Mouse (Mus musculus) liver, postnatal 0 days (tissue): ENCODE data around the gene Gm45618. TPM values are rescaled to one million over a fixed set of nuclear protein-coding genes. Genes with fewer than 3 reads are reported as not detected.
A peak's percentile ranks its signal among the peaks of the same experiment; 100 is the strongest.
"Not testable (repeated sequence)": the region's sequence is repeated elsewhere in the genome, so short reads cannot be mapped to it uniquely, and the experiment has no call there.

Source experiments
- ATAC-seq: fragments of 200-750 bp; cut with Nextera tagmentation; 2 replicates; pipeline ENCODE4 v1.8.0; 2017; ENCODE audit warnings: mild to moderate bottlenecking, moderate library complexity
- DNase-seq: peaks from one replicate; pipeline ENCODE4 v3.0.0-alpha.2; 2016
- H3K27ac ChIP-seq: fragments of 300-500 bp; sonication (generic); 2 replicates; pipeline ENCODE4 v1.5.1; 2014; ENCODE audit warnings: antibody characterized with exemption, moderate library complexity, mild to moderate bottlenecking, low read depth
- H3K27me3 ChIP-seq: fragments of 300-500 bp; sonication (generic); 2 replicates; pipeline ENCODE4 v1.6.1; 2014; ENCODE audit warnings: low read length, control low read depth, mixed read lengths; ENCODE audit not compliant: insufficient read depth
- H3K36me3 ChIP-seq: fragments of 300-500 bp; sonication (generic); replicated peaks from 2 replicates; pipeline ENCODE4 v1.6.1; 2014; ENCODE audit warnings: mild to moderate bottlenecking, control low read depth, low read length, moderate library complexity, mixed read lengths; ENCODE audit not compliant: insufficient read depth
- H3K4me1 ChIP-seq: fragments of 300-500 bp; sonication (generic); 2 replicates; pipeline ENCODE4 v1.6.1; 2014; ENCODE audit warnings: antibody characterized with exemption, mild to moderate bottlenecking, control low read depth; ENCODE audit not compliant: insufficient read depth
- H3K4me2 ChIP-seq: fragments of 300-500 bp; sonication (generic); 2 replicates; pipeline ENCODE4 v1.6.1; 2014; ENCODE audit warnings: low read depth, mild to moderate bottlenecking, low read length, moderate library complexity, mixed read lengths
- H3K4me3 ChIP-seq: fragments of 300-500 bp; sonication (generic); 2 replicates; pipeline ENCODE4 v1.5.1; 2014; ENCODE audit warnings: low read depth, low read length
- H3K9ac ChIP-seq: fragments of 300-500 bp; sonication (generic); replicated peaks from 2 replicates; pipeline ENCODE4 v1.6.1; 2014; ENCODE audit warnings: mild to moderate bottlenecking, moderate library complexity
- H3K9me3 ChIP-seq: fragments of 300-500 bp; sonication (generic); 2 replicates; pipeline ENCODE4 v1.6.1; 2016; ENCODE audit warnings: mild to moderate bottlenecking, control low read depth, low read length, mixed read lengths
- CTCF ChIP-seq: sonication (generic); IDR thresholded peaks from 2 replicates; pipeline ENCODE4 v1.5.1; 2016; ENCODE audit warnings: antibody characterized with exemption, low read depth
- EP300 ChIP-seq: IDR thresholded peaks from 2 replicates; pipeline ENCODE4 v1.6.1; 2016; ENCODE audit warnings: antibody characterized with exemption, low read depth, mild to moderate bottlenecking
- WGBS: fragments of 180-500 bp; shearing (Covaris S2); extraction: QIAGEN DNeasy Blood & Tissue Kit; methylation state at CpG from one replicate; pipeline ENCODE4 v1.1.7; 2014; ENCODE audit not compliant: insufficient replicate concordance; 5-methylcytosine and 5-hydroxymethylcytosine counted together
- polyA plus RNA-seq: library from polyadenylated mRNA; unstranded; fragments of >200 nt; fragmentation: Nextera tagmentation; extraction: Ambion mirVana; gene quantifications from 2 replicates; pipeline ENCODE4 v1.2.1, GENCODE M21; 2015

Gm45618 gene
- polyA plus RNA-seq: not detected in 2 replicates

DNA sequence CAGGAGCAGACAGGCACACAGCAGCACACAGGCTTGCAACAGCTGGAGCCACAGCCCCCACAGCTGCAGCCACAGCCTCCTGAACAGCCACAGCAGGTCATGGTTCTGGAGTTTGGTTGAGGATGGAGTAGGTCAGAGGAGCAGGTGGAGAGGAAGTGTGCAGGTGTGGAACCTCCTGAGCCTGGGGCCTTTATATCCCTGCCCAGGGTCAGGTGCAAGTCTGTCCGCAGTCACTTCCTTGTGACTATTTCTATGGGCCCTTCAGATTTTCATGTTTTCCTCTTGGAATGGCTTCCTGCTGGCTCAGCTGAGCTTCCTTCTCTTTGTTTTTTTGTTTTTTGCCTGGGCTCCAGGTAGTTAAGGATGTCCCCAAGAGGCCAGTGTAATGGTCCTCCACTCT, at the start of gene Gm45618:
TSS of gene Gm45618 (minus strand) at position 101 of the 400 bp plus-strand sequence.
- not testable (repeated sequence) for H3K4me3 ChIP-seq, H3K4me2 ChIP-seq, H3K27ac ChIP-seq, DNase-seq, H3K9ac ChIP-seq, H3K36me3 ChIP-seq, ATAC-seq, H3K4me1 ChIP-seq, H3K9me3 ChIP-seq, H3K27me3 ChIP-seq
- 95% methylated on average over 1 of the region's 1 CpGs for WGBS

DNA sequence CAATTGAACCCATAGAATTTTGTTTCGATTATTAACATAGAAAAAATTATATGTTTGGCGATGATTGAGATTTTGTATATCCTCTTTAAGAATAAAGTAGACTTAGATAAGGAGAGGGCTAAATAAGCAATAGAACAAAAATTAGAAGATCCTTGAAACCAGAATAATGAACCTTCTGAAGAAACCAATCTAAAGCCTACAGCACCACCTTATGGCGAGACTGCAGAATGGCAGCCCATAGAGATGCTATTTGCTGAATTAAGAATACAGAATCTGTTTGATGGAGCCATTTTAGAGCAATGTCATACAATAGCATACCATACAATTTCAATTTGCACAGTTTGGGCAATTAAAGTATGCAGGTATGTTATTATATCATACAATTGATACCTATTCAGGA, 49.3 kb upstream of the Gm45618 start:
- peak; percentile 71 for TF ChIP-seq CTCF
- no peak for TF ChIP-seq EP300
- Histone ChIP-seq H3K9me3 (no peaks in the 10 kb centered on the region), H3K4me1 (no peaks in the 10 kb centered on the region), H3K4me3 (no peak overlapping the region), H3K36me3 (no peaks in the 10 kb centered on the region), H3K27me3 (no peaks in the 10 kb centered on the region), H3K9ac (no peak overlapping the region), H3K4me2 (no peak overlapping the region), H3K27ac (no peak overlapping the region)
- ATAC-seq (no peak), DNase-seq (no peak)
- 46% methylated on average over 3 of the region's 3 CpGs for WGBS

DNA sequence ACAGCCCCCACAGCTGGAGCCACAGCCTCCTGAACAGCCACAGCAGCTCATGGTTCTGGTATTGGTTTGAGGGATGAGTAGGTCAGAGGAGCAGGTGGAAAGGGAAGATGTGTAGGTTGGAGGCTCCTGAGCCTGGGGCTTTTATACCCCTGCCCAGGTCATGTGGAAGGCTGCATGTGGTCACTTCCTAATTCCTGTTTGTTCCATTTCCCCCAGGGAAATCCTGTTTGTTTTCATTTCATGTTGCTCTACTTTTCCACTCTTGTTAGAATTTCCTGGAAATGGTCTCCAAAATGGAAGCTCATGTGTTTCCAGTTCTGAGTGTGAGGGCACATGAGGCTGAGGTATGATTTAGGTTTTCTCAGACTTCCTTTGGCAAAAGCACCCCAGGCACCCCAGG, 45.1 kb upstream of the Gm45618 start, which contains the start of gene Gm4553:
TSS of gene Gm4553 (minus strand) at position 101 of the 400 bp plus-strand sequence.
- H3K27ac ChIP-seq, DNase-seq, H3K4me3 ChIP-seq, H3K9ac ChIP-seq, H3K9me3 ChIP-seq, H3K4me2 ChIP-seq, H3K27me3 ChIP-seq, H3K4me1 ChIP-seq, H3K36me3 ChIP-seq, ATAC-seq: not testable (repeated sequence)

DNA sequence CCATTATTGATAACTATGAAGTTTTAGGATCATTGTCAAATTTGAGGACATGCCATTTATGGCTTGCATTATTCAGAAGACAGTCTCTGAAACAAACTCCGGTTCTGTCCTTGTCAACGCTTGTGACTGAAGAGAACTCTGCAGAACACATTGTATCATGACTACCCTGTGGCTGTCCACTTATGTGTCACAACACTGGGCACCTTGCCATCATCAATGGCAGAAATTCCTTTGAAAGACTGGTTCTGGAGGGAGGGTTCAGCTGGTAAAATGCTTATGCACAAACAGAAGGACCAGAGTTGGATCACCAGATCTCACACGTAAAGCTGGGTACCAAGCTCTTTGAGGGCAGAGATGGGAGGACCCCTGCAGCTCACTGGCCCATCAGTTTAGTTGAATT, 38.8 kb upstream of the Gm45618 start:
- no peak overlapping the region for H3K4me2 ChIP-seq
- H3K4me3 ChIP-seq: no peak overlapping the region
- H3K9me3 ChIP-seq: no peaks in the 10 kb centered on the region
- H3K36me3 ChIP-seq: no peaks in the 10 kb centered on the region
- WGBS: 85% methylated on average over 3 of the region's 3 CpGs
- no peaks in the 10 kb centered on the region for H3K4me1 ChIP-seq
- DNase-seq (no peak), ATAC-seq (no peak)
- TF ChIP-seq CTCF: no peak
- TF ChIP-seq EP300: no peak
- H3K27me3 ChIP-seq: no peaks in the 10 kb centered on the region
- no peak overlapping the region for H3K27ac ChIP-seq
- no peak overlapping the region for H3K9ac ChIP-seq

DNA sequence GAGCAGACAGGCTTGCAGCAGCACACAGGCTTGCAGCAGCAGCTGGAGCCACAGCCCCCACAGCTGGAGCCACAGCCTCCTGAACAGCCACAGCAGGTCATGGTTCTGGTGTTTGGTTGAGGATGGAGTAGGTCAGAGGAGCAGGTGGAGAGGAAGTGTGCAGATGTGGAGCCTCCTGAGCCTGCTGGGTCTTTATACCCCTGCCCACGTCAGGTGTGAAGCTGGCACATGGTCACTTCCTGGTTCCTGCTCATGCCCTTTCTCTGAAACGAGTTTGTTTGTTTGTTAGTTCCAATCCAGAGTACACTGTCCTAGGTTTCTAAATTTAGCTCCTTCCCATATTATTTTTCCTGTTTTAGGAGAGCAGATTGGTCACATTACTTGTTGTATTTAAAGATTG, 36.5 kb upstream of the Gm45618 start, which contains the start of gene Gm29735:
TSS of gene Gm29735 (minus strand) at position 101 of the 400 bp plus-strand sequence.
- not testable (repeated sequence) for H3K9me3 ChIP-seq, H3K4me3 ChIP-seq, H3K4me2 ChIP-seq, DNase-seq, ATAC-seq, H3K27ac ChIP-seq, H3K27me3 ChIP-seq, H3K36me3 ChIP-seq, H3K4me1 ChIP-seq, H3K9ac ChIP-seq
- WGBS: 23% methylated on average over 2 of the region's 2 CpGs

DNA sequence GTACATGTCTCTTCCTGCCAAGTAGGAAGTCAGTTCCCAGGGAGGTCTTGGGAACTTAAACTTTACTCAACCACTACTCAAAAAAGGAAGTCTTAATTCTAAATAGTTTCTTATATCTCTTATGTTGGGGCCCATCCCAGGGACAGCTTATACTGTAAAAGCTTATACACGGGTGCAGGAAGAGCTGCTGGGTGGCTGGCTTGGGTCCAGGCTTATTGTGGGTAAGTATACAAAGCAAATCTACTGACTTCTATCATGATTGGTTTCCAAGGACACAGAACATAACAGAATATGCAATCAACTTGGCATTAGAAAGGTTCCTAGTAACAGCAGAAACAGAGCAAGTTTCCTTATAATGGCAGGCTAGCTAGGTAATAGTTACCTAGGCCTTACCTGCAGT, 34.8 kb upstream of the Gm45618 start:
- DNase-seq (no peak), ATAC-seq (no peak)
- H3K9ac ChIP-seq: no peak overlapping the region
- no peak overlapping the region for H3K4me2 ChIP-seq
- no peaks in the 10 kb centered on the region for H3K4me1 ChIP-seq
- no peaks in the 10 kb centered on the region for H3K27me3 ChIP-seq
- no peak overlapping the region for H3K27ac ChIP-seq
- no peaks in the 10 kb centered on the region for H3K36me3 ChIP-seq
- WGBS: 37% methylated on average over 1 of the region's 1 CpGs
- TF ChIP-seq CTCF (no peak), EP300 (no peak)
- H3K4me3 ChIP-seq: no peak overlapping the region
- no peaks in the 10 kb centered on the region for H3K9me3 ChIP-seq

DNA sequence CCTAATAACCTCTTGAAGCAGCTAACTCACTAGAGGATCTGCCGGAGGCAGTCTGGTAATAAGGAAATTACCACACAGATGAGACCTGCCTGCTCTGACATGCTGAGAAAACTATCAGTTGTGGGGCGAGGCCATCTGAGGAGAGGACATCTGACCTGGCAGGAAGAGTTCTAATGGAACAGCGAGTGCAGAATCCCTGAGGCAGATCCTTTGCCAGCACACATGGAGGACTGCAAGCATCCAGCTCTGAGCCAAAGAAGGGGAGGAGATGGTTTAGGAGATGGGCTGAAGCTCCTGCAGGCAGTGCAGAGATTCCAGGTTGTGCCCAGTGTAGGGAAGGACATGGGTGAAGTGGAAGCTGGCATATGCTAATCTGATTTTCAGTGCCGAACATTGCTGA, 31.7 kb upstream of the Gm45618 start:
- no peaks in the 10 kb centered on the region for H3K27me3 ChIP-seq
- H3K4me3 ChIP-seq: no peak overlapping the region
- no peaks in the 10 kb centered on the region for H3K4me1 ChIP-seq
- no peaks in the 10 kb centered on the region for H3K9me3 ChIP-seq
- no peak overlapping the region for H3K9ac ChIP-seq
- ATAC-seq (no peak), DNase-seq (no peak)
- TF ChIP-seq CTCF (no peak), EP300 (no peak)
- WGBS: 70% methylated on average over 4 of the region's 4 CpGs
- H3K4me2 ChIP-seq: no peak overlapping the region
- H3K36me3 ChIP-seq: no peaks in the 10 kb centered on the region
- H3K27ac ChIP-seq: no peak overlapping the region
